Mouse (Mus musculus): ENCODE measurements around the gene Sema6d.

DNA sequence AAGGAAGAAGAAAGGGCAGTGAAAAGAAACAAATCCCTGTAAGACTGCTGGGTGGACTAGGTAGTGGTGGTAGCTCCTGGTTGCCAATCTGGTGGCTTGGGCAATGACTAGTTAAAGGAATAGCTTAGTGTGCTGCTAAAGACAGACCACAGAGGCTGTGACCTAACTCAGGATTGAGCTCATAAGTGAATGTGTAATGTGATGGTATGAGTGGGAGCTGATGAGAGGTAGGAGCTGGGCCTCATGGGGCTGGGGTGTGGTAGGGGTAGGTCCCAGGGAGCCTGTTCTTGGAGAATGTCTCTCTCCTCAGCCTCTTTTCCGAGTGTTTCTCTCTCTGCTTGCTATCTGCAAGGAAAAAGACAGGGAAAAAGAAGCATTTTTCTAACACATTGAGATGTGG, 409.9 kb downstream of the Sema6d start:
- TF ChIP-seq CTCF (IDR thresholded peaks at IDR 0.05; ENCODE audit: low read depth) (no peak), EP300 (IDR thresholded peaks at IDR 0.05; ENCODE audit: low read depth) (no peak)

All from liver, postnatal 0 days (tissue).